Mouse (Mus musculus) CD8-positive naive resting alpha-beta T cell, adult 2 months (primary cell): ENCODE data around the gene Cuedc2.

ENCODE experiments used
- DNase-seq, 2 experiments: peaks; one replicate each; pipeline ENCODE4 v3.0.0; 2022; ENCODE audit warnings: low read depth in 2 of 2, low spot score in 2 of 2

Cuedc2 gene

GRCm38 (mm10) chr19:46338331-46338936 is at the start of gene Cuedc2:
Cuedc2 (minus strand) TSS chr19:46338702.
- peak; percentile 88 to 94 for DNase-seq

- no peak for DNase-seq
Measured at GRCm38 (mm10) chr19:46382275-46382674, 43.8 kb upstream of the Cuedc2 start.

- no peak for DNase-seq
Measured at GRCm38 (mm10) chr19:46375891-46376290, 37.4 kb upstream of the Cuedc2 start.

- no peak for DNase-seq
Measured at GRCm38 (mm10) chr19:46375489-46375888, 37.0 kb upstream of the Cuedc2 start.

- DNase-seq = no peak
Measured at GRCm38 (mm10) chr19:46374477-46375088, 36.1 kb upstream of the Cuedc2 start.

- DNase-seq = no peak
Measured at GRCm38 (mm10) chr19:46369204-46369603, 30.7 kb upstream of the Cuedc2 start.

- no peak for DNase-seq
Measured at GRCm38 (mm10) chr19:46367798-46368590, 29.5 kb upstream of the Cuedc2 start.

- no peak for DNase-seq
Measured at GRCm38 (mm10) chr19:46363294-46364009, 24.9 kb upstream of the Cuedc2 start.

- no peak for DNase-seq
Measured at GRCm38 (mm10) chr19:46362104-46362503, 23.6 kb upstream of the Cuedc2 start.

- no peak for DNase-seq
Measured at GRCm38 (mm10) chr19:46358381-46358780, 19.9 kb upstream of the Cuedc2 start.

- DNase-seq = no peak
Measured at GRCm38 (mm10) chr19:46357344-46358280, 19.1 kb upstream of the Cuedc2 start.

- peak; percentile 49 to 59 for DNase-seq
Measured at GRCm38 (mm10) chr19:46356701-46357138, 18.2 kb upstream of the Cuedc2 start.

GRCm38 (mm10) chr19:46350168-46350932 is 11.8 kb upstream of the Cuedc2 start, which contains the start of gene 2310034G01Rik:
2310034G01Rik (minus strand) TSS chr19:46350302.
- no peak for DNase-seq

- no peak for DNase-seq
Measured at GRCm38 (mm10) chr19:46349550-46349949, 11.0 kb upstream of the Cuedc2 start.

GRCm38 (mm10) chr19:46348761-46349458 is 10.4 kb upstream of the Cuedc2 start:
- peak in 1 of 2 experiments; percentile 30 for DNase-seq

GRCm38 (mm10) chr19:46347936-46348668 is 9.6 kb upstream of the Cuedc2 start:
- no peak for DNase-seq

GRCm38 (mm10) chr19:46347146-46347545 is 8.6 kb upstream of the Cuedc2 start:
- DNase-seq = no peak
